Mouse (Mus musculus) hindbrain, embryonic 16.5 days (tissue): ENCODE data around the gene Tom1l2. TPM values are rescaled to one million over a fixed set of nuclear protein-coding genes. Genes with fewer than 3 reads are reported as not detected.

Source experiments
- ATAC-seq: fragments of 200-750 bp; cut with Nextera tagmentation; 2 replicates; pipeline ENCODE4 v1.8.0; 2017; ENCODE audit warnings: moderate TSS enrichment, moderate library complexity
- H3K27ac ChIP-seq: fragments of 300-500 bp; sonication (generic); 2 replicates; pipeline ENCODE4 v1.5.1; 2014; ENCODE audit warnings: low read depth, mild to moderate bottlenecking, control low read depth, low read length, moderate library complexity
- H3K27me3 ChIP-seq: fragments of 300-500 bp; sonication (generic); replicated peaks from 2 replicates; pipeline ENCODE4 v1.6.1; 2014; ENCODE audit warnings: low read length; ENCODE audit not compliant: control insufficient read depth, insufficient read depth
- H3K36me3 ChIP-seq: fragments of 300-500 bp; sonication (generic); 2 replicates; pipeline ENCODE4 v1.6.1; 2014; ENCODE audit warnings: mild to moderate bottlenecking, low read length, moderate library complexity, mixed read lengths; ENCODE audit not compliant: control insufficient read depth, insufficient read depth
- H3K4me1 ChIP-seq: fragments of 300-500 bp; sonication (generic); 2 replicates; pipeline ENCODE4 v1.6.1; 2014; ENCODE audit warnings: low read depth, low read length; ENCODE audit not compliant: control insufficient read depth, insufficient read depth
- H3K4me2 ChIP-seq: fragments of 300-500 bp; sonication (generic); 2 replicates; pipeline ENCODE4 v1.6.1; 2014; ENCODE audit warnings: mild to moderate bottlenecking, low read length, control low read depth, moderate library complexity
- H3K4me3 ChIP-seq: fragments of 300-500 bp; sonication (generic); 2 replicates; pipeline ENCODE4 v1.5.1; 2014; ENCODE audit warnings: mild to moderate bottlenecking, low read length, control low read depth, moderate library complexity
- H3K9ac ChIP-seq: fragments of 300-500 bp; sonication (generic); 2 replicates; pipeline ENCODE4 v1.6.1; 2014; ENCODE audit warnings: low read depth, mild to moderate bottlenecking, control low read depth, low read length, moderate library complexity
- H3K9me3 ChIP-seq: fragments of 300-500 bp; sonication (generic); 2 replicates; pipeline ENCODE4 v1.6.1; 2014; ENCODE audit warnings: mild to moderate bottlenecking, low read length, moderate library complexity; ENCODE audit not compliant: control insufficient read depth
- WGBS: fragments of 180-500 bp; shearing (Covaris S2); extraction: QIAGEN DNeasy Blood & Tissue Kit; methylation state at CpG from one replicate; pipeline ENCODE4 v1.1.7; 2014; 5-methylcytosine and 5-hydroxymethylcytosine counted together
- polyA plus RNA-seq: library from polyadenylated mRNA; unstranded; fragments of >200 nt; fragmentation: Nextera tagmentation; extraction: Ambion mirVana; gene quantifications from 2 replicates; pipeline ENCODE4 v1.2.1, GENCODE M21; 2015

The Tom1l2 gene
- polyA plus RNA-seq, 1 experiment from 2014 or later: 69.2 TPM

DNA sequence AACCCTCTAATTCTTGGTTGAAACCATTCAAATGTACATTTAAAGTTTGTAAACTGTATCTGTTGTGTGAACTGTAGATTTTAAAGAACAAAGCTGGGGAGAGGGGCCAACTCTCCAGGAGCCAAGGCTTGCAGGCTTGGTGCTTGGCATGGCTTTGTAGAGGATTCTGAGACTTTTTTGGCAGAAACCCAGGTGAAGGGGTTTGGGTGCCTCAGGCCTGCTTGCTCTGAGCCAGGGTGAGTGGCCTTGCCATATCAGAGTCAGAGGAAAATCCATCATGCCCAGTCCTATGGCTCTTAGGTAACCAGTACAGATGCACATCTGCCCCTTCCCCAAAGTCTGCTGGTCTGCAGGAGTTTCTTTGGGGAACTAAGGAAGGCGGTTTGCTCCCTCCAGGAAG lies 126.8 kb downstream of the Tom1l2 start:
- Histone ChIP-seq H3K4me2 (no peak overlapping the region), H3K36me3 (0 out of 2 replicates have a peak, but pooled peaks cover 2% of the 10 kb centered on the region), H3K27me3 (no peaks in the 10 kb centered on the region), H3K27ac (no peak overlapping the region), H3K4me3 (no peak overlapping the region), H3K4me1 (peaks cover 10% of the 10 kb centered on the region), H3K9ac (no peak overlapping the region), H3K9me3 (no peaks in the 10 kb centered on the region)
- WGBS: 62% methylated on average over 1 of the region's 1 CpGs
- ATAC-seq: no peak

DNA sequence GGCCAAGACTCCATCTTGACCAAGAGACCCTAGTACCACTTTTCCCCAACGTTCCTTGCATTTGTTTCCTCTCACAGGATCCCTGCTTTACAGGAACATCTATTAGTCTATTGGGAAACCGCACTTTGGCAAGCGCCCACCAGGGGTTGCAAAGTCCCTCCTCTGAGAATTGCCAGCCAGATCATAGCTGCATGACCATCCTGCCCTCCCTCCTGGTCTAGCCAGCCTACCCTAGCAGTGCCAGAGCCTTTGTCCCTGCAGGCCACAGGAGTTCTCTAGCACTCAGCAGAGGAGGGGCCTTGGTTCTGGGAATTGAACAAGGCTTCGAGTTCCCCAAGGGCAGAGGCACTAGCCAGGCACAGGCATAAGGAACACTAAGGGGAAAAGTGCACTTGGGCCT lies 128.0 kb downstream of the Tom1l2 start:
- Histone ChIP-seq H3K36me3 (no peaks in the 10 kb centered on the region), H3K9me3 (no peaks in the 10 kb centered on the region), H3K4me1 (peaks cover 14% of the 10 kb centered on the region), H3K4me3 (no peak overlapping the region), H3K4me2 (no peak overlapping the region), H3K27me3 (no peaks in the 10 kb centered on the region), H3K9ac (no peak overlapping the region), H3K27ac (no peak overlapping the region)
- ATAC-seq: no peak
- WGBS: 55% methylated on average over 4 of the region's 4 CpGs

DNA sequence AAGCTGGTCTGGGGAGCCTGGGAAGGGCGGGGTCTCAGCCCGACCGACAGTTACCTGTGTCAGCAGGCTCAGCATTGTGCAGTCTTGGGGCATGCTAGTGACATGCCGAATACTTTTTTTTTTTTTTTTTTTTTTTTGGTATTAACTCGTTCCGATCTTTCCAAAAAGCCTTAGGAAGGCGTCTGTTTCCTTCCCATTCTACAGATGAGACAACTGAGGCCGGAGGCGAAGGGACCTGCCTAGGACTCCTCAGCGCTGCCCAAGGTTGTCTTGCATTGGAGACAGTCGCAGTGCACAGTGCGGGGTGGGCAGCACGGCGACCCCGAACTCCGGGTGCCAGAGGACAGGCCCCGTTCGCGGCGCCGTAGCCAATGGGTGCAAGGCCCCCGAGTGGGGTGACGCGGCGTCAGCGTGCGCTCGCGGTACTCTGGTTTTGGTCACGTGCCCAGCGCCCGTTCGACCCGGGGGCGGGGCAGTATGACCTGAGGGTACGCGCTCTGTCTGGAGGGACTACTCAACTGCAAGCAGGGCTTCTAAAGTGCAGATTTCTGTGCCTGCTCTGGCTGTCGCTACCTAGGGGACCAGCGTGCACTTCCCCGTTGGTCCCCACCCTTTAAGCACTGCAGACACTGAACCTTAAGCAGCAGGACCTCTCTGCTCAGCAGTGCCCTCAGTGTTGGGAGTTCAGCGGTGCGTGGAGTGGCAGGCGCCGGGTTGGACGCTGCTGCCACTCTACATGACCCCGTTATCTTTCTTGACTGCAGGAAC lies 130.1 kb downstream of the Tom1l2 start, which contains the start of gene Srebf1:
Gene Srebf1, minus strand, starts transcription at position 113 of the 768 bp plus-strand sequence.
- Histone ChIP-seq H3K4me2 (peak within 1 kb of the TSS; percentile 69), H3K9ac (peak within 1 kb of the TSS; percentile 54), H3K27me3 (no peaks in the 10 kb centered on the region), H3K4me1 (peaks cover 19% of the 10 kb centered on the region), H3K9me3 (no peaks in the 10 kb centered on the region), H3K27ac (peak within 1 kb of the TSS; percentile 71), H3K4me3 (peak within 1 kb of the TSS; percentile 34), H3K36me3 (no peaks in the 10 kb centered on the region)
- ATAC-seq: peak; percentile 65
- WGBS: 5% methylated on average over 46 of the region's 46 CpGs

- WGBS: 52% methylated on average over 3 of the region's 3 CpGs
- Histone ChIP-seq H3K9me3 (no peaks in the 10 kb centered on the region), H3K27ac (no peak overlapping the region), H3K4me2 (peak overlapping the region; percentile 69), H3K4me3 (no peak overlapping the region), H3K4me1 (peaks cover 19% of the 10 kb centered on the region), H3K36me3 (no peaks in the 10 kb centered on the region), H3K27me3 (no peaks in the 10 kb centered on the region), H3K9ac (peak overlapping the region; percentile 9; the same call in 1 of the 2 replicates)
- ATAC-seq: no peak
Observed at GRCm38 (mm10) chr11:60222085-60222468, 130.6 kb downstream of the Tom1l2 start.

- no peak overlapping the region for H3K4me3 ChIP-seq
- H3K27me3 ChIP-seq: no peaks in the 10 kb centered on the region
- no peaks in the 10 kb centered on the region for H3K9me3 ChIP-seq
- no peak overlapping the region for H3K27ac ChIP-seq
- H3K4me1 ChIP-seq: peaks cover 19% of the 10 kb centered on the region
- no peaks in the 10 kb centered on the region for H3K36me3 ChIP-seq
- 92% methylated on average over 6 of the region's 6 CpGs for WGBS
- ATAC-seq: no peak
- no peak overlapping the region for H3K9ac ChIP-seq
- H3K4me2 ChIP-seq: no peak overlapping the region
Observed at GRCm38 (mm10) chr11:60221425-60221824, 131.3 kb downstream of the Tom1l2 start.

GRCm38 (mm10) chr11:60220291-60220804 lies 132.4 kb downstream of the Tom1l2 start:
- H3K36me3 ChIP-seq: no peaks in the 10 kb centered on the region
- peak overlapping the region; percentile 58 for H3K9ac ChIP-seq
- peak overlapping the region; percentile 52 for H3K4me3 ChIP-seq
- H3K27me3 ChIP-seq: no peaks in the 10 kb centered on the region
- WGBS: 1% methylated on average over 46 of the region's 46 CpGs
- no peaks in the 10 kb centered on the region for H3K9me3 ChIP-seq
- peaks cover 19% of the 10 kb centered on the region for H3K4me1 ChIP-seq
- peak overlapping the region; percentile 67 for H3K4me2 ChIP-seq
- peak; percentile 84 for ATAC-seq
- H3K27ac ChIP-seq: peak overlapping the region; percentile 59

DNA sequence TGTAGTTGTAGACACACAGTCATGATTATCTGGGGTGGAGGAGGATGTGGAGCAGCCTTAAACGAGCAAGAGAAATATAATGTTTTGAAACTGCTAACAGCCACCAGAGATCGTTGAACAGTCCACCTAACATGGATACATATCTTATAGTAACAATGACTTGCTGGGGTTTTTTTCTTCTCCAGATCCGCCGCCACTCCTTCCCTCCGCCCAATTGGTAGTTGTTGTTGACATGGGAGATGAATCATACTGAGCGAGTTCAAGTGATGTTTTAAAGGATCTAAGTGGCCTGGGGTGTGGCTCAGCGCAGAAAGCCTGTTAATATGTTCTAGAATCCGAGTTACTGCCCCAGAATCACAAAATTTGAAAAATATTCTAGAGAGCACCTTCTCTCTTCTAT lies 133.1 kb downstream of the Tom1l2 start:
- Histone ChIP-seq H3K4me3 (peak overlapping the region; percentile 52), H3K27me3 (no peaks in the 10 kb centered on the region), H3K27ac (peak overlapping the region; percentile 59), H3K9me3 (no peaks in the 10 kb centered on the region), H3K4me2 (peak overlapping the region; percentile 67), H3K4me1 (peaks cover 19% of the 10 kb centered on the region), H3K36me3 (no peaks in the 10 kb centered on the region), H3K9ac (peak overlapping the region; percentile 58)
- 40% methylated on average over 8 of the region's 8 CpGs for WGBS
- ATAC-seq: no peak

DNA sequence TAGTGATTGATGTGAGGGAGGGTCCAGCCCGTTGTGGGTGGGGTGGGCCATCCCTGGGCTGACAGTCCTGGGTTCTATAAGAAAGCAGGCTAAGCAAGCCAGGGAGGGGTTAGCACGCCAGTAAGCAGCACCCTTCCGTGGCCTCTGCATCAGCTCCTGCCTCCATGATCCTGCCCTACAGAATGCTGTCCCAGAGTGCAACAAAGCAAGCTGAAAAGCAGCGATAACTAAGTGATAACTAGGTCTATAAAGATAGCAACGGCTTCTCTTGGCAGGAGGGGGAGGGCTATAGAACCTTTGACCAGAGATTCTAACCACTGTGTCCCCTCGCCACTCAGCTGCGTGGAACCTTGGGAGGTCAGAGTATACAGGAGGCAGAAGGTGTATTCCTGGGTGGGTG lies 135.2 kb downstream of the Tom1l2 start:
- Histone ChIP-seq H3K4me1 (peaks cover 12% of the 10 kb centered on the region), H3K9me3 (no peaks in the 10 kb centered on the region), H3K36me3 (no peaks in the 10 kb centered on the region), H3K4me2 (no peak overlapping the region), H3K9ac (no peak overlapping the region), H3K4me3 (no peak overlapping the region), H3K27me3 (no peaks in the 10 kb centered on the region), H3K27ac (no peak overlapping the region)
- no peak for ATAC-seq
- 89% methylated on average over 7 of the region's 7 CpGs for WGBS

GRCm38 (mm10) chr11:60216671-60217070 lies 136.0 kb downstream of the Tom1l2 start:
- whole genome bisulfite sequencing: 68% methylated on average over 1 of the region's 1 CpGs

More at GRCm38 (mm10) chr11:60216671-60217070, 136.0 kb downstream of the Tom1l2 start:
- Histone ChIP-seq H3K36me3 (no peaks in the 10 kb centered on the region), H3K9ac (no peak overlapping the region), H3K9me3 (no peaks in the 10 kb centered on the region), H3K27ac (no peak overlapping the region), H3K4me3 (no peak overlapping the region), H3K4me1 (peaks cover 9% of the 10 kb centered on the region), H3K27me3 (no peaks in the 10 kb centered on the region), H3K4me2 (no peak overlapping the region)
- no peak for ATAC-seq
